Mouse (Mus musculus): ENCODE data around the gene Srgap3.
"Not testable (repeated sequence)": the region's sequence is repeated elsewhere in the genome, so short reads cannot be mapped to it uniquely, and the experiment has no call there.

Gene Srgap3

GRCm38 (mm10) chr6:112907887-112908584, 39.0 kb downstream of the Srgap3 start:
- DNase-seq (ENCODE audit: low read depth): no peak

GRCm38 (mm10) chr6:112903796-112904195, 43.3 kb downstream of the Srgap3 start:
- no peak for DNase-seq (ENCODE audit: low read depth)

DNA sequence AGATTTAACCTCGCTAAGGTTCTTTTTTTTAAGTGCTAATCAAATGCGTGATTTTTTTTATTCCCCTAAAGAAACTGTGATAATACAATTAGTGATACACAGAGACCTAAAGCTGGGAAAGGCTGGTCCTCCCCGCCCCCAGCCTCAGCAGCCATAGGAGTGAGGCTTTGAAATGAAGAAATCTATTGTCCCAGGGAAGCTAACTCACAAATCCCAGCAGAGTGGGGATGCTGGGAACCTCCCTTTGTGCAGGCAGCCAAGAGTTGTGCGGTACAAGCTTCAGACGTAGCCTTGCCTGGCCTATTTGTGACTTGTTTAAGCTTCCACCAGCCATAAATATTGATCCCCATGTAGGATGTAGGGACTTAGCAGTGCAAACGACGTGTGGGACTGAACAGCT, 43.8 kb downstream of the Srgap3 start:
- DNase-seq (ENCODE audit: low read depth): no peak

- DNase-seq (ENCODE audit: low read depth): no peak
These were observed 44.3 kb downstream of the Srgap3 start for GRCm38 (mm10) chr6:112902791-112903190.

DNA sequence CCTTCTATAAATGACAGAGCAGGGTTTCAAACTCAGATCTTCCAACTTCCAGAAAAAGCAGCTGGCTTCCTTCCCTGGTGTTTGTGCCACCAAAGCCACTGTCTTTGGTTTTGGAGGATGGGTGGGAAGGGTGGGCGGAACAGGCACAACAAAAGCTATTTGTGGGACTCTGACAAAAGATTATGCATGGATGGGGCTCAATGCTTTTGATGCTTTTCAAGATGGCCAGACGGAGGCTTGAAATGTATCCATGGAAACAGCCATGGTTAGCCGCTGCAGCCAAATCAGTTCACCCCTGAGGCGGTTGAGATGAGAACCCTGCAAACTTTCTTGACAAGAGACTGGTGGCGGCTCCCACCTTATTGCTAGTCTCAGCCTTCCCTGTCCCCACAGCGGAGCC, 46.8 kb downstream of the Srgap3 start:
- DNase-seq (ENCODE audit: low read depth): no peak

- DNase-seq (ENCODE audit: low read depth): no peak
These were observed 47.4 kb downstream of the Srgap3 start for GRCm38 (mm10) chr6:112899711-112900110.

GRCm38 (mm10) chr6:112899276-112899675, 47.8 kb downstream of the Srgap3 start:
- DNase-seq (ENCODE audit: low read depth): no peak

DNA sequence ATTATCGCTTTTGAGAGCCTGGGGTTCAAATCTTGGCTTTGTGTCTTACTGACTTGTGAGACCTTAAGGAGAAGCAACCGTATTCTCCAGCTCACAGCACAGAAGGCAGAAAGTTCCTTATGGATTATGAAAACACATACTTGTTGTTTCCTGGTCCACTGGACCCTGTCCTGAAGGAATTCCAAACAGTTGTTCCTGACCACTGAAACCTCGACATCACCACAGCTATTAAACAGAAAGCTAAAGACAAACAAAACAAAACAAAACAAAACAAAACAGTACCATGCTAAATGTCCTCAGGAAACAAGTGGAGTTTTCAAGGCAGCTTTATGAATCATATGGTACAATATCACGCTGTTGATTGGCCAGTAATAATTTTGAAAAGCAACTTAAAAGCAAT, 48.6 kb downstream of the Srgap3 start:
- no peak for DNase-seq (ENCODE audit: low read depth)

GRCm38 (mm10) chr6:112896372-112896771, 50.7 kb downstream of the Srgap3 start:
- no peak for DNase-seq (ENCODE audit: low read depth)

DNA sequence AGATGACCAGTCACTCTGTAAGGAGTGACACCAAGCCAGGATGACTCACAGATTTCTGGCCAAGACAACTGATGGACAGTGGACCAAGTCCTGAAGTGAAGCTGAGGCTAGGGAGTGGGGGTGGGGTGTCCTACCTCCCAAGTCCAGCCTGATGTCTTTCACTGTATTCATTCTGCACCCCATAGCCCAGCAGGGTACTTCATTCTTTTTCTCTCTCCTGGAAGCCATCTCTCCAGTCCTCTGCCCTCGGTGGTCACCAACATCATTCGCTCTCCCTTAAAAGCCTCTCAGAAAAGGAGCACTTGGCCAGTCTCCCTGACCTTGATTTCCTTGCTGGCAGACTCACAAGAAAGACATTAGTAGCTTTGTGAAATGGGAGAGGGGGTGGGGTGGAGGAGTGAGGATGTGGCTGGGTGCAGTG, 56.7 kb downstream of the Srgap3 start:
- DNase-seq (ENCODE audit: low read depth): no peak

DNA sequence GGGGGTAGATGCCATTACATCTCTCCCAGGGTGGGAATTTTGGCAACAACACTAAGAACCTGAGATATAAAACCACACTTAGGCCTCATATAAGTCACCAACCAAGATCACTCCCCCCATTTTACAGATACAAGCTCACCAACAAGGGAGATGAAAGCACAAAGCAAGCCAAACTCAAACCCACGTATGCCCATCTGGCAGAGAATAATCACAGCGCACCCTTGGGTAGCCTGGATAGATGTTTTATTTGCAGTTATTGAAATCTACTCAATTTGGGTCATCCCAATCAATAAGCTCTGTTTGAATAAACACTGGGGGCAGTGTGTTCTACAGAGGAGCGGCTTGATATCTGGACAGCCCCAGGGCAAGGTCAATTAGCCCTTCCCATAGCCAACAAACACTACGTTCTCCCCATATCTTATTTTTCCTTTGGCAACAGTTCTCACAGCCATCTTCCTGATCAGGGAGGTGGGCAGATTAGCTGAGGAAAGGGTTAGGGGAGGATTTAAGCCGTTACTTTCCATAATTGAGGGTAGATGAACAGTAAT, 63.4 kb downstream of the Srgap3 start:
- no peak for DNase-seq (ENCODE audit: low read depth)

DNA sequence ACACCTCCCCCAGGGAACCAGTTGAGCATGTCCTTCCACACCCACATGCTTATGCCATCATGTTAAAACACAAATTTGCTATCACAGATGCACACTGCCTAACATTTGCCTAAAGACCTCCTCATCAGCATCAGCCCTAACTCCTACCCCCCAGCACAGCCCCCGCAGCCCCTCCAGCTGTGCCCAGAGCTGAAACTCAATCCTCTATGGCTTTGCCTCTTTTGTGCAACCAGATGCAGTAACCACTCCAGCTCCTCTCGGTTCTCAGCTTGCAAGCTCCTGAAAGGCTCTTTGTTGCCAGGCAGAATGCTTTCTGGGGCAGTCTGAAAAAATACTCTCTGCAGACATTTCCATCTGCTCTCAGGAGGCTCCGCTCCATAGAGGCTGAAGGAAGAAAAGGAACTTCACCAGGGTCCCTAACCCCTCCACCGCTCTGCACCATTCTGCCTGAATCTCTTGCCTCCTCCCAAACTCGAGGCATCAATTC, 67.0 kb downstream of the Srgap3 start:
- DNase-seq (ENCODE audit: low read depth): no peak

GRCm38 (mm10) chr6:112879154-112879553, 67.9 kb downstream of the Srgap3 start:
- DNase-seq (ENCODE audit: low read depth): no peak

DNA sequence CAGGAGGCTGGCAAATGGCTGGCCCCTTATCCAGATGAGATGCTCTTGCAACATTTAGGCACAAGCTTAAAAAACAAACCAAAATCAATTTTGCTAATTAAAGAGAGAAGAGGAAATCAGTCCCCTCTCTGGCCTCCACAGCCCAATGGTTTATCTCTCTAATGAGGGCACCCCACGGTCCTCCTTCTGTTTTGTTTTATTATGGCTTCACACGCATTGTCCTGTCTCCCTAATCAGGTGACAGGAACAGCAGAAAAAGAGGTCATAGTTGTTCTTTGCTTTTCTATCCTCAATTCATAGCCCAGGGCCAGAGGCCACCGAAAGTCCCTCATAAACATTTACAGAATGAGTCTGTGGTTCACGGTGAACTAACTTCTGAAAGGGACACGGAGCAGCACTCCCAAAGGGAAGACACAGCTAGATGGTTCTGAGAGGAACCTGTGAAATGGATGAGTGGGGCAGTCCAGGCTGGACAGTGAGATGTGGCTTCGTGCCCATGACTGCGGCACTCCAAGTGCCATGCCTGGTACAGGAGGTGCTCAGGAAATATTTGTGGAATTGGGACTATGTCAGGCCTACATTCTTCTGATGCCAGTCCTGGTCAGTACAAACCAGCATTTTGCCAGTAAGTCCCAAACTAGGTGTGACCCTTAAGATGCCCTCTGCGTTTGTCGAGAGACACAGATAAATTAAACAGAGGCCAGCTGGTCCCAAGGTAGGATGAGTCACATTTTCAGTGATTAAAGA, 73.8 kb downstream of the Srgap3 start:
- DNase-seq (ENCODE audit: low read depth): no peak

- no peak for DNase-seq (ENCODE audit: low read depth)
These were observed 75.8 kb downstream of the Srgap3 start for GRCm38 (mm10) chr6:112871241-112871780.

DNA sequence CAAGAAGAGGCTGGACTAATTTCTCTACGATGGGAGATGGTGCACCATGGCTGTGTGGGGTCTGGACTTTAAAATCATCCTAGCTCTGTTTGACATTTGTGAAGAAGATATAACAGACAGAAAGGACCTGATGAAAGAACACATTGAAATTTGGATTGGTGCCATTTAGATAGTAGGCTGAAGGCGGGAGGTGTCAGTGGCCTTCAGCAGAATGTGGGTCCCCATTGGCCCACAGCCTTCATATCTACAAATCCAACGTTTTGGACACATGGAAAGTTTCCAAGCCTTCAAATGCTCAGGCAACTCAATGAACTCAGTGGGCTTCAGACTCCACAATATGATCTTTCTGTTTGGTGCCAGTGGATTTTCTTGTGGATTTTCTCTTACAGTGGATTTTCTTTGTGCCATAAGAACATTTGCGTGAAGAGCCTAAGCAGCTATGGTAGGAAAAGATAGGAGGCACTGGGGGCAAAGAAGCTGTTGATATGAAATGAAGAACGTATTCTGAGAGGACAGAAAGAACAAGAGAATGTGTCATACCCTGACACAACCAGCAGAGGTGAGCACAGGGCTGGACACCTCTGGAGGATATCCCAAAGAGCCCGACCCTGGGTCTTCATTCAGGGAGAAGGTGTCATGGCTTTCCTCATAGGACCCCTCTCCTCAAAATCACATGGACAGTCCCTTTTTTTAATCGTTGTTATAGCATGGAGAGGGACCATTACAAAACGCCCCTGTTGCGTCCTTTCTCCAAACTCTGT, 78.7 kb downstream of the Srgap3 start:
- no peak for DNase-seq (ENCODE audit: low read depth)

GRCm38 (mm10) chr6:112866096-112866495, 81.0 kb downstream of the Srgap3 start:
- DNase-seq (ENCODE audit: low read depth): no peak

DNA sequence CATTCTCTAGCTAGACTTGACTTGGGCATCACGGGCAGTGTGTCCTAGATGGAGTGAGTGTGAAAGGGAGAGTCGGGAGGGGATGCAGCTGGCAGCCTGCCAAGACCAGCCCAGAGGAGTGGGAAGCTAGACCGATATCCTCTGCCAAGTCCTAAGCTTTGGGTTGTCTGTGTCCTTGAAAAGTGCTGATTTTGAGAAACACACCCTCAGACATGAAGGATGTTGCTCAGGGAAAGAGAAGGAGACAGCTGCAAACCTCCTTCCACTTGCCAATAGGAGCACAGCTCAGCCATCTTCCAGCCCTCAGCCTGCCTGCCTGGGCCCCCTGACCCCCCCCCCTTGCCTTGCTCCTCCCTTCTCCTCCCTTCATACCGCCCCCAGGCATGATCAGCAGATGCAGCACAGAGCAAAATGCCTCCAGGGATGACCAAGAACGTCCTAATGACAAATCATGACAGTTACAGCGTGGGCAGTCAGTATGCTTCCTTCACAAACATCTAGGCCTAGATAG, 82.0 kb downstream of the Srgap3 start:
- no peak for DNase-seq (ENCODE audit: low read depth)

- no peak for DNase-seq (ENCODE audit: low read depth)
These were observed 84.6 kb downstream of the Srgap3 start for GRCm38 (mm10) chr6:112862465-112862864.

DNA sequence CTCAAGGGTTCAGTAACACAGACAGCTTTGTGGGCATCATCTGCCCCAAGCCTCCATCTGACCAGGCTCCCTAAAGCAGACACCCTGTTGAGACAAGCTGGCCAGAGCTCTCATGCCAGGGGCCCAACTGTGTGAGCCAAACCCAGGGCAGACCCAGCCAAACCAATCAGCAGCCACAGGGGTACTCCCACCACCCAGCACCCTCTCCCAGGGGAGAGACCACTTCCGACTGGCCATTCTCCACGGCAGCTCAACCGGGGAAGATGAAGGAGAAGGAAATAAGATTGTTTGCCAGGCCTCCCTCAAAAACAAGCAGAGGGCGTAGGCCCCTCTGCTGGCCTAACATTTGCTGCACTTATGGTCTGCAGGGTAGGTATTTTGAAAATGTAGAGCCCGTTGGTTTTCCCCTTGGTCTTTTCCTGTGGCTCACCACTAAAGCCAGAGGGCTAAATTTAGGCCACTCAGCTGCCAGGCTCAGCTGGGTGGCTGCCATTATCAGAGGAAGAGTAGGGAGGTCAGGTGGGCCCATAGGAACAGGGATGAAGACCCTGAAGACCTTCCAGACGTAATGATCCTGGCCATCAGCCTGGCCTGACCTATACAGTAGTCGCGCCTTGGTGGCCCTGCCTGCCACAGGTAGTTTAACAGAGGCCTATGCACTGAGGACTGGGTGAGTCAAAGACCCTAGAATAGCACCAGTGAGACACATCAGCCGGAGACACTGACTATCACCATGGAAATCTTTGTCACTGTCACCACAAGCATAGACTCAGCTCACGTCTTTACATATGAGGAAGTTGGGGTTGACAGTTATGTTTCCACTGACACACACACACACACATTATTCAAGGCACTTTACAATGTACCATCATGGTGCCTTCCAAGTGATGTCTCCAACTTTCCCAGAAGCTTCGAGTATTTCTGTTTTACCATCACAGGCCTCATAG, 85.4 kb downstream of the Srgap3 start:
- DNase-seq (ENCODE audit: low read depth): peak; percentile 51

- not testable (repeated sequence) for DNase-seq (ENCODE audit: low read depth)
These were observed 86.8 kb downstream of the Srgap3 start for GRCm38 (mm10) chr6:112860290-112860689.

Measured in c-Kit-positive CD71-negative TER-119-negative erythroid progenitor cells, embryonic 14.5 days (primary cell).